Mouse (Mus musculus): ENCODE measurements around the gene Lpp.

Gene Lpp

DNA sequence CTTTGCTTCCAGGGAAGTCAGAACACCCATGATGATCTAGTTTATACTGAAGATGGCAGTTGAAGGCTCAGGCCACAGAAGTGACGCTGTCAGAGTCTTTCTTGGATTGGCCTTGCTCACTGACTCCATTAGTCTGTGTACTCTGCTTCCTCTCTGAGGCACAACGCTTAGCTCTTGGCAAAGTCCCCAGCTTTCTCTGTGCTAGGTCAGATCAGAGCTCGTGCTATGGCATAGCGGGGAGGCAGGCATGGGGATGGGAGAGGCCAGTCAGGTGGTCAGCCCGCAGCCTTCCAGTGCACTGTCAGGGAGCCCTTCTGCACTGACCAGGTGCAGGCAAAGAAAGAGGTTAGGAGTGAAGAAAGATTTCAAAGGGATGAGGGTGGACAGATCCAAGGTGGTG is 72.3 kb downstream of the Lpp start:
- ATAC-seq (ENCODE audit: insufficient number of reproducible peaks, low FRiP score, low TSS enrichment), result peak; percentile 41; the same call in 1 of the 2 replicates

DNA sequence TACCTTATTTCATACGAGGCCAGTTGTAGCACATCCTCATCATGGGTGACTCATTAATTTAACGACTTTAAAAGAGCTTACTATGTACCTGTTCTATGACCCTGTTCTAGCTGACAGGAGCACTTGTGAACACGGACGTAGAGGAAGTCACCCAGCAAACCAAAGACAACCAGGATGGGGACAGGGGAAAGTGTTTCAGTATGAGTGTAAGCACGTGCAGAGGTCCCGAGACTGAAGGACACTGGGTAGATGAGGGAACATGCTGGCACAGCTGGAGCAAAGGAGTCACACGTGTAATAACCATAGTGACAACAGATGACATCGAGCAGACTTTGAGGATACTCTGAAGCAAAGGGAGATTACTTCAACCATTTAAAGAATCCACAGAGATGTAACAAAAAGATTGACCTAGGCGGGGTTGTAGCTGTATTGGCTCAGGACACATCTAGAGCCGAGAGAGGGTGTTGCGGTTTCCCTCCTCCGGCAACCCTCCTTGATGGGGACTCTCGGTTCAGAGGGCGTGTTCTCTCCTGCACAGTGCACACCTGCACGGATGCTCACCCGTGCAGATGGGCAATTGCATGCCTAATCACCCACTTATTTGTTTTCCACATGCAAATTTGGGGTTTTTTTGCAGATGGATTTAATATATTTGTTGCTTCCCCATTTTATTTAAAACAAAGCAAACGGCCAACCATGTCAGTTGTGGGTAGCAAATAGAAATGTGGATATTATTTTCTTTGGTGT is 74.4 kb downstream of the Lpp start:
- no peak for ATAC-seq (ENCODE audit: insufficient number of reproducible peaks, low FRiP score, low TSS enrichment)

DNA sequence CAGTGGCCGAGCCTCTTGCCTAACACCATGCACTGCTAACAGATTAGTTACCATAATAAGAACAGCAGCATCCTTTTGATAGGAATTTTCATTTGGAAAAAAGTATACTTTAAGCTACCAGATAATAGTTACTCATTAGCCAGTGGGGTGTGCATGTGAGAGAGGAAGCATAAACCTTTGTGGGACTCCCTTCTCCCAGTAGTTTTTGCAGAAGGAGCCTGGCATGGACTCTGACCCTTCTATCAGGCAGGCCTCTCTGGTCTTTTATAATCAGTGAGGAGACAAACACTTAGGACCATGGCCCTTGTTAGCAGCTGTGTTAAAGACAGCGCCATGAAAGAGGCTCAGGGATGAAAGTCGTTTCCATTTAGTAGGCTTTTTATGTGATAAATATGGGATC is 76.0 kb downstream of the Lpp start:
- no peak for ATAC-seq (ENCODE audit: insufficient number of reproducible peaks, low FRiP score, low TSS enrichment)

DNA sequence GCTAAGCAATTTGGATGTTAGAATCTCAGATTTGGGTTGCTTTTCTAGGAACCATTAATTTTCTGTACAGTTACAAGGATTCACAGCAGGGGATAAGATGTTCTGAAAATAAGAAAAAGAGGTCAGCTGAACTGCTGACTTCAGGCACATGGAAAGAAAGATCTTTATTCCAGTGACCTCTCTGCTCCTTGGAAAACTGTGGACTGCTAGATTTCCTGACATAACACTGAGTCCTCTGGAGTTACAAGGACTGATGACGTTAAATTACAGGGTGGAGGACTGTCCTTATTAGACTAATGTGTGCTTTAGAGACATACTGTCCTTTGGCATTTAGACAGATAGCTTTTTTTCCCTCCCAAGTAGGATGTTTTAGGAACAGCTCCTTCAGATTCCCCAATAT is 77.3 kb downstream of the Lpp start:
- ATAC-seq (ENCODE audit: insufficient number of reproducible peaks, low FRiP score, low TSS enrichment), result no peak

DNA sequence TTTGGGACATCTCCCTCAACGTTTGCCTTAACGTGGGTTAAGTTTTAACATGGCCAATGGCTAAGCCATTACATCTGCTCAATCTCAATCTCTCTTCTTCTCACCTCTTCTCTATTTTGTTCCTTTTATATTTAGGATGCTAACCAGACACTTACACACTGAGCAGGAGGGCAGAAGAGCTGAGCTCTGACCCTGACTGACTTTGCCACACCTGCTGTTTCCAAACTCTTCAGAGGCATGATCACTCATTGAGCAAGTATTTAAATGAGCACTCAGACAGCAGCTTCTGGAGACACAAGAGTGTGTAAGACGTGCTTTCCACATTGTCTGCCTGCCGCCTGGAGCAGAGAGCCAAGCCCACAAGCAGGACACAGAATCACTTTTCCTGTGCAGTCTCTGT is 77.7 kb downstream of the Lpp start:
- ATAC-seq (ENCODE audit: insufficient number of reproducible peaks, low FRiP score, low TSS enrichment), result no peak

DNA sequence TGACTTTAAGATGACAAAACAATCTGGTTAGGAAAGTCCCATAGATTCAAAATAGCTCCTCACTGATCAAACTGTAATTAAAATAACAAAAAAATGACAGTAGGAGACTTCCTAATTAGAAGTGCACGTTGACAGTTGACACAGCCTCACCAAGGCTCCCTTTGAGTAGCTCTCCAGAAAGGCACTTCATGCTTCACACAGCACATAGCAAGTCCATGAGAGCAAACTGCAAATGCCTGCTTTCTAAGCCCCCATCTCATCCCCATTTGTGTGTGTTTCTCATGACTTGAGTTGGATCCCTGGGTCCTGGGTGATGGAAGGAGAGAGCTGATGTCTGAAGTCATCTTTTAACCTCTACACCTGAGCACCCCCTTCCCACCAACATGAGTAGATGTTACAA is 78.5 kb downstream of the Lpp start:
- no peak for ATAC-seq (ENCODE audit: insufficient number of reproducible peaks, low FRiP score, low TSS enrichment)

DNA sequence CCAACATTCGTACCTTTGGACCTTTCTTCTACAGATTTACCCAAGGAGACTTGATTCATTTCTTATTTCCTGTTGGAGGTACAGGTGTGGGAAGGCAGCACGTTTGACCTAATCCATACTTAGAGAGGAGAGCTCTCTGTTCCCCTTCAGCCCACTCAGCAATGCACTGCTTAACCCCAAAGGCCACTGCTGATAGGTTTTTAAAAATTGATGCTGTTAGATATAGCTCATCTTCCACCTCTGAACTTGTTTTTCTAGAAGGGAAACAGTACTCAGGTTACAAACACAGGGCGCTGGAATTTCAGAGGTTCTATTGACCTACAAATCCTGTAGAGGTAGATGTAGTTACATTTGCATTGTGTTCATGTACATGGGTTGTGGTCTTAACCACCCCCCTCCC is 80.7 kb downstream of the Lpp start:
- ATAC-seq (ENCODE audit: insufficient number of reproducible peaks, low FRiP score, low TSS enrichment), result no peak

DNA sequence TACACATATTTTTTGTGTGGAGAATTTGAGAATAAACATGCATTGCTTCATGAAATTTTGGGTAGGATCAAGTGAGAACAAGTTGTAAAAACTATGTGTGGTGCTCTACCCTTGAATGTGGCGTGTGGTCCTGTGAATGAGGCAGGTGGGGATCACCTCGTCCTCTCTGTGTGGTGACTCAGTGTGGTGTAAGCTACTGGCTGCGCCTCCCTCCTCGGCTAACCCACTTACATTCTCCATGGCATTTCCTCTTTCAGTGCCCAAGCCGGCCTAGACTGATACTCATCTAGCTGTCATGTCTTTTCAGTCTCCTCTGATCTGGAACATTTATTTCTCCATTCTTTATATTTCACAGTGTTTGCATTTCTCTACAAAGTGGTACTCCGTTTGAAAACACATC is 81.5 kb downstream of the Lpp start:
- no peak for ATAC-seq (ENCODE audit: insufficient number of reproducible peaks, low FRiP score, low TSS enrichment)

DNA sequence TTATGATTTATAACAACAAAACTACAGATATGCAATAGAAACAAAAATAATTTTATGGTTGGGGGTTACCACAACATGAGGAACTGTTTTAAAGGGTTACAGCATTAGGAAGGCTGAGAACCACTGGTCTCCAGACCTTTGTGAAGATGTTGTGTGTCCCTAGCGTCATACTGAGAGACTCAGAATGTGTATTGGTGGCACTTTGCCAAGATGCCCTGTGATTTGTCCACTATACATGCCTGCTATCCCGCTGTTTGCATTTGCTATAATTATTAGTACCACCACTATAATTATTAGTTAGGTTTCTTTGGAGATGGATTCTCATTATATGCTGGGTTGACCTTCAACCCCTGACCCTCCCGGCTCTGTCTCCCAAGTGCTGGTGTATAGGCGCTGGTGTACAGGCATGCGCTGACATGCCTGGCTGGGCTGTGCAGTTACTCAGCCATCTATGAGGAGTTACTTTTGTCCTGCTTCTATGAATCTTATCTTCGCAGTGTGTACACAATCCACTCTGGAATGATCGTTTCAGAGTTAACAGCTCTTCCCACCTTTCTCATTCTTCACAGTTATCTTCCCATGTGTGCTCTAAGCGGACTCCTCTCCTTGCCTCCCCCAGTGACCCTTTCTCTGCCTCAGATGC is 82.1 kb downstream of the Lpp start:
- ATAC-seq (ENCODE audit: insufficient number of reproducible peaks, low FRiP score, low TSS enrichment), result no peak

DNA sequence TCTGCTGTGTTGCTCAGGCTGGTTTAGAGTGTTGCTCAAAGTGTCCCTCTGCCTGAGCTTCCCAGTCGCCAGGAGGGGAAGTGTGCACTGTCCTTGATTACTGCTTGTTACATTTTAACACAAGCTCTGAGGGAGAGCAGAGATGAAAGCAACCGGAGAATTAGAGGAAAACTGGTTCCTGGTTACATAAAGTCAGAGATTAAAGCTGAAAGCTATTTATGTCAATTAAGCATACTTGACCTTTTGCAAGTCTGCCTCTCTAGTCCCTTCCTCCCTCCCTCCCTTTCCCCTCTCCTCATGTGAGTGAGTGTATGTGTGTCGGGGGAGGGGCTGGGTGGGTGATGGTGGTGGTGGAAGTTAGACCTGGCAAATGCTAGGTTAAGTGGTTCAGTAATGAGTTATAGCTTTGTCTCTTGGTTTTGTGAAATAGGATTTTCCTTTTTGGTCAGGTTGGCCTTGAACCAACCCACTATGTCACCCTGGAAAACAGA is 83.6 kb downstream of the Lpp start:
- ATAC-seq (ENCODE audit: insufficient number of reproducible peaks, low FRiP score, low TSS enrichment), result no peak

DNA sequence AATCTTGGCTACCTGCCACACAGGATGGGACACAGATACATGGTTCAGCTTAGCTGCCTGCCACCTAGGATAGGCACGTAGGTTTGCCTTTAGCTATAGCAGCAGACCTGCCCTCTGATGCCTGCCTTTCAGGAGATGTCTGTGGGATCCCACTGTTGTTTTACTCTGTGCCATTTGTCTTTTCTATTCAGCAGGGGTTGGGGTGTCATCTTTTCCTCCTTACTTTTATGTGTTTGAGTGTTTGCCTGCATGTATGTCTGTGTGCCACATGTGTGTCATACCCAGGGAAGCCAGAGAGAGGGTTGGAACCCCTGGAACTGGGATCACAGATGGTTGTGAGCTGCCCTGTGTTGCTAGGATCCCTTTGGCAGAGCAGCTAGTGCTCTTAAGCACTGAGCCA is 84.7 kb downstream of the Lpp start:
- no peak for ATAC-seq (ENCODE audit: insufficient number of reproducible peaks, low FRiP score, low TSS enrichment)

DNA sequence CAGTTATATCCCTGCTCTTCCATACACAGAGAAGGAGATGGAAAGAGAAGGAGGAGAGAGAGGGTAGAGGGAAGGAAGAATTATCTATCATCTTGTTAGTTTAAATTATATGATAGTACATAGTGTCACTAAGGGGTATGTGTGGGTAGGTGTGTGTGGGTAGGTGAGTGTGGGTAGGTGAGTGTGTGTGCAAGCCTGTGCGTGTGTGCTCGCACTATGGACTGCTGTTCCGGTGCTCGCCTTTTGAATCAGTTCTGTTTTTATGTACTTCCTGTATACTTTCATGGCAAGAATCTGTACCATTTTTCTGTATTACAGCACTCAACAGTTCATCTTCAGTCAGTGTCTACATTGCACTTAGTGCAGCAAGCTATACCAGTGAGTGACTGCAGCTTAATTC is 85.5 kb downstream of the Lpp start:
- ATAC-seq (ENCODE audit: insufficient number of reproducible peaks, low FRiP score, low TSS enrichment), result no peak

DNA sequence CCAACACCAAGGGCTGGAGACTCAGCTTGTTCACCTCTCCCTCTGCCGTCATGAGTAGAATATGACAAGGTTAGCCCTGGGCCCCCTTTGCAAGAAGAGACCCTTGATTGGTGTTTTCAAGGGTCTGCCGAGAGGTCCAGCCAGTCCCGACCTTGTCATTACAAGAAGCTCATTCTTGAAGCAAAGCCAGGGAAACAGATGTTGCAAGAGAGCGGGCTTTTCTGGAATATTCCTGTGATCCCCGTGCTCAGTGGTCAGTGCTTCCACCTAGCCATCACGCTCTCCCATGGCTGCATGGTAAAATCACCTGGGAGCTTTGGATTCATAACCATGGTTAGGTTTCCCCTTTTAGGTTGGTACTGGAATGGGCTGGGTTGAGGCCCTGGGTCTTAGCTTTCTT is 89.3 kb downstream of the Lpp start:
- ATAC-seq (ENCODE audit: insufficient number of reproducible peaks, low FRiP score, low TSS enrichment), result no peak

DNA sequence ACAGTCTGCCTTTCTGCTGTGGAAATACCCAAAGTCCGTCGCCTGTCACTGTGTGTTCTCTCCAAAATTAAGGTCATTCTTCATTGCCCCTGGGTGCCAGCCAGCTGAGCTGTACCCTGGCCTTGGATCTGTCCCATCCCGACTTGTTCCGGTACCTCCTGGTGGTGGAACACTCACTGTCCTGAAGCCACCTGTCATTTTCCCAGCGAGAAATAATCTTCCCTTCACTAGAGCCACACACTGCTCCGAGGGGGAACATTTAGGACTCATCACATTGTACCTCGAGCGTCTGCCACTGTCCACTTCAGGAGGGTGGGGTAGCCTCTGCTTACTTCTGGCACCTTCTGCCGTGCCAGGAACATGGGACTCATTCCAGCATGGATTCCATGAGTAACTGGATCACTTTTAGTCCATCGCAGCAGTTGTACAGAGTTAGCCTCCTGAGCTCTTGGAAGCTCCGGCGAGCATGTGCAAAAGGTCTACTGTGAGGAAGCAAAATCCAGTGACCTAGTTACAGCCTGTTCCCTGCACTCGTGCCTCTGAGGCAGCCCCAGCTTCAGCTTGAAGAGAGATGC is 90.3 kb downstream of the Lpp start:
- peak; percentile 90 for ATAC-seq (ENCODE audit: insufficient number of reproducible peaks, low FRiP score, low TSS enrichment)

DNA sequence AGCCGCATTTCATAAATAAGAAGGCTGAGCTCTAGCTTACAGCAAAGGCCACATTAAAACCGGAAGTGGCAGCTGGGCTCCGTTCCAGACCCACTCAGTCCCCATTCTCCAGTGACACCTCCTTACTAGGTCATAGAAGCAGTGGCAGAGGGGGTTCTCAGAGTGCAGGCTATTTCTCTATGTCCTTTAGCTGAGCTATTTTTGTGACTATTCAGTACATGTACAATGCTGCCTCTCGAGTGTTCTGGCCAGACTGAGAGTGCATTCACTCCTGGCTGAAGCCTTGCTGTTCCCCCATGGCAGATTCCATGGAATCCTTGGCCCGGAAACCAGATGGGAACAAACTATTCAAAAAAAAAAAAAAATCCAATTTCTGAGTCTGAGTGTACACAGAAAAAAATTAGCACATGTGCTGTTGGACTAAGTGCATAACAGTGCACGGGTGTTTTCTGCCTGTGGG is 94.5 kb downstream of the Lpp start:
- ATAC-seq (ENCODE audit: insufficient number of reproducible peaks, low FRiP score, low TSS enrichment), result no peak

DNA sequence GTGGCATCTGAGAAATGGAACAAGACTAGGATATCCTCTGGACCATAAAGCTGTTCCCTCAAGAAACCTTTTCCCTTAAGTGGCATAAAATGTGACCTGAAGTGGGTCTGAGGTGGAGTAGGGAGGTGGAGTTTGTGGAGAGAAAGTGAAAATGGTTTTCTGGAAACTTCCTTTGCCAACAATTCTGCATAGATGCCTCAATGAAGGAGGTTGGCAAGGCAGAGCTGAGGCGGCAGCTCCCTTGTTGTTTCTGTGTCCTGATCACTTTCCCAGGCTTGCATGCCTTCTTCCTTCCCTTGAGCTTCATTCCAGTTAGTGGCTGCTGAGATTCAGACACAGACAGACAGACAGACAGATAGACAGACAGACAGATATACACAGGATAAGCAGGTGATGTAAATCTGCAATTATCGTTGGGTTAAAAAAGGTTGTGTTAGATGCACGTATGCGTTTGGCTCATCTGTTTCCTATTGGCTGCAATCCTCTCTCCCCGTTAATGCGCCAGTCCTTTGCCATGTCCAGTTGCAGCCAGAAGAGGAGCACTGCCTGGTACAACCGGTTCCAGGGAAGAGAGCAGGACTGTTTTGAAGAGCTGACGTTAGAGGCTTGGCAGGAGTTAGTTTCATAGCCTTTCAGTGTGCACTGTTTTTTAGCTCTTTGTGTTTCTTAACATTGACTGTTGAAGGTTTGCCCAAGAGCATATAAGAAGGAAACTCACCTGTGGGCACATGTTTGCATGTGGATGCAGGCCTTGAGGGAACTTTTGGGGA is 96.4 kb downstream of the Lpp start:
- no peak for ATAC-seq (ENCODE audit: insufficient number of reproducible peaks, low FRiP score, low TSS enrichment)

DNA sequence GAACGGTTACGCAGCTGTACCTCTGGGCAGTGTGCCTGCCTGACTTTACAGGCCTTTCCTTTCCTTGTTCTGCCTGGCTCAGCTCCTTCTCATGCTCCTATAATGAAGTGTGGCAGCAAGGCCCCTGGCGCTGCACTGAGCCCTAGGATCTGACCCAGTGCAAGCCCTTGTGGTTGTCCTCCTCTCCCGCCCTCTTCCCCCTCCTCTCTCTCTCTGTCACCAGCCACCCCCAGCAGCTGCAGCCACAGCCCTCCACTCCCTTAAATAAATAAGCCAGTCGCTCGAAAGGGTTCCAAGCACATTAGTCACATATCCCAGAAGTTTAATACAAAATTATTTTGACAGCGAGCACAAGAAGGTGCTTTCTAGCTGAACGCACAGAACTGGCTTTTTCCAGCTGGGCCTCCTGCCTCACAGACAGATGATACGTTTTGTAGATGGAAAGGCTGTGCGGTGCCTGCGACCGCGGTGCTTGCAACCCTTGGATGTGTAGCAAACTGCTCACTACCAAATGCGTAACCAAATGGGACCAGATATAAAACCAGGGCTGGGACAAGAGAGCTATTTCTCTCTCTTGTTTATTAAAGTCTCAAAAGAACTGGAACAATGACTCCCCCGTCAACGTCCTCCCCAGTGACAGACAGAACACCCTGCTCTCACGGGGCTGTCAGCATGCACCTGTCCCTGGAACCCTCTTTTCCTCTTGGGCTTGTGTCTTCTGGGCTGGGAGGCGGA is 97.6 kb downstream of the Lpp start:
- no peak for ATAC-seq (ENCODE audit: insufficient number of reproducible peaks, low FRiP score, low TSS enrichment)

DNA sequence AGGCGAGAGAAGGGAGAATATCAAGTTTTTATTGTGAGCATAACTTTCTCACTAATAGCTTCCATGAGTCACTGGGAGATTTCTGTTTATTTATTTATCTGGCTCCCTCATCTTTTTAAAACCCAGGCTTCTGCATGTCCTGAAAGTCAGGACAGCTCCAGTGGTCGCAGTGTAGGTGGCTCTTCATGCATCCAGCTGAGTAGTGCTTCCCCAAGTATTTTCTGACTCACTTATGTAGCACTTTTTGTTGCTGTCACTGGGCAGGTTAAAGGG is 98.1 kb downstream of the Lpp start:
- ATAC-seq (ENCODE audit: insufficient number of reproducible peaks, low FRiP score, low TSS enrichment), result no peak

DNA sequence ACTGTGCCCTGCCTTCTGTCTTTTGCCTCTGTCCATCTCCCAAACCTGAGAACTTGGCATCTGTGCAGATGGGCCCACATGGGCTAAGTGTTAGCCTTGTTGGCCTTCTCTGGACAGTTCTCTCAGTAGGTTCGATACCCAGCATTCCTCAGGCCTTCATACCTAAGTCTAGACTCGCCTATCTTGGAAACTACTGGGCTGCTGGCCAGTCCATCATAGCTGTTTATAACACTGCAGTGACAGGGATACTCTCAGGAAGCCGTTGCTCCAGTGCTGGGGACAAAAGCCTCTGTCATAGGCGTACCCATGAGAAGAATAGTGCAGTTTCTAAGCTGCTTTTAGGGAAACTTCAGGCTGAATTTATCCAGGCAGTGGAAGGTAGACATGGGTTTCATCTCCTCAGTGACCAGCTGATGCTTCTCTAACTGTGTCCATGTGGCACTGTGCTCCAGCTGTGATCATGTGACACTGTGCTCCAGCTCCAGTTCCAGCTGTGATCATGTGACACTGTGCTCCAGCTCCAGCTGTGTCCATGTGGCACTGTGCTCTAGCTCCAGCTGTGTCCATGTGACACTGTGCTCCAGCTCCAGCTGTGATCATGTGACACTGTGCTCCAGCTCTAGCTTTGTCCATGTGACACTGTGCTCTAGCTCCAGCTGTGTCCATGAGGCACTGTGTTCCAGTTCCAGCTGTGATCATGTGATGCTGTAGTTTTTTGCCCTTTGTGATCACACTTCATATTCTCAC is 99.1 kb downstream of the Lpp start:
- no peak for ATAC-seq (ENCODE audit: insufficient number of reproducible peaks, low FRiP score, low TSS enrichment)

DNA sequence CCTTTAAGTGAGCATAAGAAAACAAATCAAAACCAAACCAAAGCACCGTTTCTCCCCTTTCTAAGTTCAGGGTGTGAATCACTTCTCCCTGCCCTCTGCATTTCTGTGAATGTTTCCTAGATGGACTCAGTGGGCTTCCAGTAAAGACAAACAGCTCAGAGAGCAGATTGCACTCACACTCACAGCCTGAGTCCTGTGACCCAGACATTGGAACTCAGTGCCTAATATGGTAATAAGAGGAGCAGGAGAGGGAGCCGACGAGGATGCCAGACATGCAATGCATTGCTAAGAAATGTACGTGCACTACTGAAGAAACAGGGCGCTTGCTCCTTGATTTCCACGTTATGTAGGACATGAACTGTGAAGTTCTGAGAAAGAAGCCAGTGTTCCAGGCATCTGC is 101.2 kb downstream of the Lpp start:
- no peak for ATAC-seq (ENCODE audit: insufficient number of reproducible peaks, low FRiP score, low TSS enrichment)
